Mouse (Mus musculus): ENCODE measurements around the gene Higd1b. TPM values are rescaled to one million over a fixed set of nuclear protein-coding genes. Genes with fewer than 3 reads are reported as not detected.

The Higd1b gene
- polyA plus RNA-seq, 1 experiment from 2014 or later = 2.0 TPM

GRCm38 (mm10) chr11:102819783-102820385, 15.8 kb upstream of the Higd1b start:
- H3K36me3 ChIP-seq (ENCODE audit: poor library complexity, severe bottlenecking) = no peaks in the 10 kb centered on the region
- 5% methylated on average over 14 of the region's 14 CpGs for WGBS
- peak overlapping the region; percentile 88 for H3K4me2 ChIP-seq
- H3K9me3 ChIP-seq (replicated peaks) = no peaks in the 10 kb centered on the region
- peak overlapping the region; percentile 84 for H3K4me3 ChIP-seq
- peaks cover 9% of the 10 kb centered on the region; the same call in 1 of the 2 replicates for H3K27me3 ChIP-seq
- H3K4me1 ChIP-seq = peaks cover 30% of the 10 kb centered on the region
- peak; percentile 39; the same call in 1 of the 2 replicates for ATAC-seq
- peak overlapping the region; percentile 92 for H3K27ac ChIP-seq
- H3K9ac ChIP-seq = peak overlapping the region; percentile 95

GRCm38 (mm10) chr11:102820432-102820831, 15.2 kb upstream of the Higd1b start:
- H3K9ac ChIP-seq = no peak overlapping the region
- H3K27me3 ChIP-seq = peaks cover 9% of the 10 kb centered on the region; the same call in 1 of the 2 replicates
- no peaks in the 10 kb centered on the region for H3K36me3 ChIP-seq (ENCODE audit: poor library complexity, severe bottlenecking)

GRCm38 (mm10) chr11:102821231-102821630, 14.4 kb upstream of the Higd1b start:
- Histone ChIP-seq H3K9ac (no peak overlapping the region), H3K27me3 (peaks cover 9% of the 10 kb centered on the region; the same call in 1 of the 2 replicates), H3K36me3 (ENCODE audit: poor library complexity, severe bottlenecking) (no peaks in the 10 kb centered on the region), H3K9me3 (replicated peaks) (no peaks in the 10 kb centered on the region), H3K4me3 (no peak overlapping the region), H3K4me1 (peaks cover 24% of the 10 kb centered on the region), H3K4me2 (no peak overlapping the region), H3K27ac (no peak overlapping the region)
- WGBS = 59% methylated on average over 6 of the region's 6 CpGs
- no peak for ATAC-seq

More at GRCm38 (mm10) chr11:102820432-102820831, 15.2 kb upstream of the Higd1b start:
- Histone ChIP-seq H3K4me2 (no peak overlapping the region), H3K27ac (no peak overlapping the region), H3K4me1 (peaks cover 30% of the 10 kb centered on the region), H3K9me3 (replicated peaks) (no peaks in the 10 kb centered on the region), H3K4me3 (no peak overlapping the region)
- no peak for ATAC-seq
- WGBS = 9% methylated on average over 3 of the region's 3 CpGs

DNA sequence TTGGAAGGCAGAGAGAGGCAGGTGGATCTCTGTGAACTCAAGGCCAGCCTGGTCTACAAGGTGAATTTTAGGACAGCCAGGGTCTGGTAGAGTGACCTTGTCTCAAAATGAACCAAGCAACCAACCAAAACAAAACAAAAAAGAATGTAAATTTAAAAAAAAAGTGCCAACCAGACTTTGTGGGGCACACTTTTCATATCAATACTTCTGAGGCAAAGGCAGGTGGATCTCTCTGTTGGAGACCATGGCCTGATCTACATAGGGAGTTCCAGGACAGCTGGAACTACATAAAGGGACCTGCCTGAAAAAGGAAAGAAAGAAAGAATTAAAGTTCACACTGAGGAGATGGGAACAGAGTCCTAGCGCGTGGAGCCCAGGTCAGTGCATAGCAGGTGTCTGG, 9.2 kb upstream of the Higd1b start:
- no peak overlapping the region for H3K4me2 ChIP-seq
- H3K36me3 ChIP-seq (ENCODE audit: poor library complexity, severe bottlenecking) = no peaks in the 10 kb centered on the region
- H3K27me3 ChIP-seq = 0 out of 2 replicates have a peak, but pooled peaks cover 4% of the 10 kb centered on the region
- no peaks in the 10 kb centered on the region for H3K4me1 ChIP-seq
- ATAC-seq = no peak
- H3K9ac ChIP-seq = no peak overlapping the region
- no peak overlapping the region for H3K27ac ChIP-seq
- WGBS = 73% methylated on average over 2 of the region's 2 CpGs
- H3K4me3 ChIP-seq = no peak overlapping the region
- H3K9me3 ChIP-seq (replicated peaks) = no peaks in the 10 kb centered on the region

DNA sequence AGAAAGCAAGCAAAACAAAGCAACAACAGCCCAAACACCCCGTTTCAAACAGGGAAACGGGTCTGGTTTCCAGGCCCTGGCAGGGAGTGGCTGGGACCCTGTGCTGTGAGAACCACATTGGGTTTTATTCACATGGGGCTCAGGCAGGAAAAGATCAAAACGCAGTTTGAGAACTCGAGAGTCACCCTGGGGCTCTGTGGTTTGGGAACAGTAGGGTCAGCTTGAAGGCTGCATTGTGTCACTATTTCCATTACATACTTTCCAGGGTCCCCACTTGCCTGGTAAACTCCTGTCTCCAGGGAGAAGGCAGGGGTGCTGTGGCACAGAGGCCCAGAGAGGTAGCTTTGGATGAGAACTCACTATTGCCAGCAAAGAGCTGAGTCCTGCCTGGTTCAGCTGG, 8.6 kb upstream of the Higd1b start:
- 70% methylated on average over 4 of the region's 4 CpGs for WGBS
- 0 out of 2 replicates have a peak, but pooled peaks cover 2% of the 10 kb centered on the region for H3K27me3 ChIP-seq
- H3K9ac ChIP-seq = no peak overlapping the region
- no peak overlapping the region for H3K27ac ChIP-seq
- no peak for ATAC-seq
- H3K4me2 ChIP-seq = no peak overlapping the region
- no peak overlapping the region for H3K4me3 ChIP-seq
- no peaks in the 10 kb centered on the region for H3K36me3 ChIP-seq (ENCODE audit: poor library complexity, severe bottlenecking)
- H3K9me3 ChIP-seq (replicated peaks) = no peaks in the 10 kb centered on the region
- H3K4me1 ChIP-seq = no peaks in the 10 kb centered on the region

DNA sequence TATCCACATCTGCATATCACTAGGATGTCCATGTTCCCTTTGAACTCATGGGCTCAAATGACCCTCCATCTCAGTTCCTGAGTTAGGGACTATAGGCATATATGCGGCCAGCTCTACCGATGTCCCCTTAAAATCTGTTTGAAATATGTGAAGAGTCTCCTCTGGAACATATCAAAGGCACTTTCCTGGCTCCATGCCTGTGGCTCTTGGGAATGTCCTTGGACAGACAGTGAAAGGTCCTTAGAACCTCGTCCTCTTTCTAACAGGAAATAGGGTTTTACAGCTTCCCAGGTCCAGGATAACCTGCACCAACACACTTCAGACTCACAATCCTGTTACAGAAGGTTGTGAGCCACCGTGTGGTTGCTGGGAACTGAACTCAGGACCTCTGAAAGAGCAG, 5.4 kb upstream of the Higd1b start:
- no peak overlapping the region for H3K27ac ChIP-seq
- H3K4me3 ChIP-seq = no peak overlapping the region
- 84% methylated on average over 4 of the region's 4 CpGs for whole genome bisulfite sequencing
- H3K4me1 ChIP-seq = no peaks in the 10 kb centered on the region
- no peaks in the 10 kb centered on the region for H3K27me3 ChIP-seq
- no peaks in the 10 kb centered on the region for H3K9me3 ChIP-seq (replicated peaks)
- no peak for ATAC-seq
- no peak overlapping the region for H3K4me2 ChIP-seq
- H3K36me3 ChIP-seq (ENCODE audit: poor library complexity, severe bottlenecking) = no peaks in the 10 kb centered on the region
- no peak overlapping the region for H3K9ac ChIP-seq

DNA sequence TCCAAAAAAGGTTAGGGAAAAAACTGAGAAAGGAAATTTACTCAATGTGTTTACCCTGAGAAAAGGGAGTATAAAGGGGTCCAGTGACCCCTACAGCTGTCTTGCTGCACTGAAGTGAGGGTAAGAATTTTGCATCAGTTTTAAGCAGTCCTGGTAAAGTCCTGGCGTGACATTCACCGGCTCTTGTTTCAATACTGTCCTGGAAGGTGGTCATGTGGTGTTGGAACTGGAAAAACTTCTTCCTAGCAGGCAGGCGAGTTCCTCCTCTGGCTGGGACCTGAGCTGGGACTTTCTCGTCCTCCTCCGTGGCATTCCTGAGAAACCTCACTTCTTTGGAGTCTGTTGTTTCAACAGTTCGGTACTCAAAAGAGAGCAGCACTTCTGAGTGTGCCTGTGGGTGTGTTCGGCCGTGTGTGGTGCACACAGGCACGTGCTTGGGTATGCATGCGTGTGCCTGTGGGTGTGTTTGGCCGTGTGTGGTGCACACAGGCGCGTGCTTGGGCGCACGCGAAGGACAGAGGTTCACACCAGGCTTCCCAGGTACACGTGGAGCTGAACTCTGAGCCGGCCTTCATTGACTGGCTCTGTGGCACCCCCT, 2.9 kb upstream of the Higd1b start:
- 69% methylated on average over 18 of the region's 18 CpGs for WGBS

DNA sequence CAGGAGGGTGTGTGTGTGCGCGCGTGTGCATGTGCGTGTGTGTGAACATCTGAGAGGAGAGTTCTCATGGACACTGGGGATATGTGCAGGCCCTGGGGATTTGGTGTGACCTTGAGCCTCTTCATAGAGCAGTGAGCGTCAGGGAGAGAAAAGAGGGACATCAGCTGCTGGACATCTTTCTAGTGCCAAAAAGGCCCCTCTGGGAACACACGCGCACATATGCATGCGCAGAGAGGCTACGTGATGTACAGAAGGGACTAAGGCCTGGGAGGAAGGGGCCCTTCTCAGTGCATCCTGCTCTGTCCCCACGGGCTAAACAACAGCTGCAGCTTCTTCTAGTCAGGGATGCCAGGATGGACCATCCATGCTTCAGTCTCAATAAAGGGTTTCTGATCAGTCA, 1.4 kb upstream of the Higd1b start:
- 88% methylated on average over 10 of the region's 10 CpGs for WGBS
- Histone ChIP-seq H3K4me3 (no peak overlapping the region), H3K9ac (no peak overlapping the region), H3K36me3 (ENCODE audit: poor library complexity, severe bottlenecking) (peaks cover 33% of the 10 kb centered on the region), H3K4me2 (no peak overlapping the region), H3K9me3 (replicated peaks) (no peaks in the 10 kb centered on the region), H3K27me3 (no peaks in the 10 kb centered on the region), H3K27ac (no peak overlapping the region), H3K4me1 (no peaks in the 10 kb centered on the region)
- ATAC-seq = no peak

More for the DNA sequence above, 2.9 kb upstream of the Higd1b start:
- Histone ChIP-seq H3K9me3 (replicated peaks) (no peaks in the 10 kb centered on the region), H3K27me3 (no peaks in the 10 kb centered on the region), H3K36me3 (ENCODE audit: poor library complexity, severe bottlenecking) (peaks cover 18% of the 10 kb centered on the region), H3K4me2 (no peak overlapping the region), H3K4me3 (no peak overlapping the region), H3K4me1 (no peaks in the 10 kb centered on the region), H3K27ac (no peak overlapping the region), H3K9ac (no peak overlapping the region)
- no peak for ATAC-seq

- WGBS = 92% methylated on average over 9 of the region's 9 CpGs
- H3K4me3 ChIP-seq = no peak overlapping the region
- no peak overlapping the region for H3K4me2 ChIP-seq
- no peak overlapping the region for H3K9ac ChIP-seq
- H3K27ac ChIP-seq = peak overlapping the region; percentile 25; the same call in 1 of the 2 replicates
- ATAC-seq = no peak
- H3K36me3 ChIP-seq (ENCODE audit: poor library complexity, severe bottlenecking) = peaks cover 51% of the 10 kb centered on the region
- no peaks in the 10 kb centered on the region for H3K4me1 ChIP-seq
- no peaks in the 10 kb centered on the region for H3K9me3 ChIP-seq (replicated peaks)
- H3K27me3 ChIP-seq = no peaks in the 10 kb centered on the region
Measured at GRCm38 (mm10) chr11:102836146-102836545, 497 bp downstream of the Higd1b start.

GRCm38 (mm10) chr11:102837385-102837784, 1.7 kb downstream of the Higd1b start:
- Histone ChIP-seq H3K4me2 (no peak overlapping the region), H3K27ac (no peak overlapping the region), H3K9ac (no peak overlapping the region), H3K36me3 (ENCODE audit: poor library complexity, severe bottlenecking) (peaks cover 63% of the 10 kb centered on the region), H3K4me1 (no peaks in the 10 kb centered on the region), H3K4me3 (no peak overlapping the region), H3K9me3 (replicated peaks) (no peaks in the 10 kb centered on the region), H3K27me3 (no peaks in the 10 kb centered on the region)
- ATAC-seq = no peak
- 97% methylated on average over 1 of the region's 1 CpGs for WGBS

DNA sequence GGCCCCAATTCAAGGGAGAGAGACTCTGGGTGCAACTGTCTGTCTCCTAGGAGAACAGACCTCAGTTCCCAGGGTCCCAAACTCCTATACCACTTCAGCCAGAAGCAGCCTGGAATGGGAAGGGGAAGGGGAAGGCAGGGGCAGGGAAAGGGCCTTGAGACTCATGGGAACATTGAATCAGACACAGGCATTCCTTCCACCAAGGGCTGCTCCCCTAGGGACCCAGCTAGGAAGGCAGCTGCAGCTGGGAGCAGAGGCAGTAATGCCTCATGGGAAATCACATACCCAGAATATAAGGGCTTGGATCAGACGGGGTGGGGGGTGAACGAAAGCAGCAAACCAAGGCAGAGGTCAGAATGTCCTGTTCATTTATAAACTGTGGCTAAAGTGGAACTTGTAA, 2.5 kb downstream of the Higd1b start:
- no peak overlapping the region for H3K4me3 ChIP-seq
- WGBS = 93% methylated on average over 2 of the region's 2 CpGs
- H3K4me2 ChIP-seq = no peak overlapping the region
- H3K9ac ChIP-seq = no peak overlapping the region
- no peaks in the 10 kb centered on the region for H3K4me1 ChIP-seq
- H3K36me3 ChIP-seq (ENCODE audit: poor library complexity, severe bottlenecking) = peaks cover 71% of the 10 kb centered on the region
- no peaks in the 10 kb centered on the region for H3K9me3 ChIP-seq (replicated peaks)
- H3K27ac ChIP-seq = no peak overlapping the region
- ATAC-seq = no peak
- H3K27me3 ChIP-seq = no peaks in the 10 kb centered on the region

- Histone ChIP-seq H3K36me3 (ENCODE audit: poor library complexity, severe bottlenecking) (peaks cover 76% of the 10 kb centered on the region), H3K4me2 (no peak overlapping the region), H3K27ac (peak overlapping the region; percentile 14; the same call in 1 of the 2 replicates), H3K4me1 (no peaks in the 10 kb centered on the region), H3K9me3 (replicated peaks) (no peaks in the 10 kb centered on the region), H3K27me3 (no peaks in the 10 kb centered on the region), H3K9ac (no peak overlapping the region), H3K4me3 (no peak overlapping the region)
- WGBS = 94% methylated on average over 9 of the region's 9 CpGs
- no peak for ATAC-seq
Measured at GRCm38 (mm10) chr11:102838616-102839150, 3.0 kb downstream of the Higd1b start.
